Mouse (Mus musculus) CH12.LX (cell line): Measurements from ENCODE around the gene Bsg. TPM values are rescaled to one million over a fixed set of nuclear protein-coding genes. Genes with fewer than 3 reads are reported as not detected.
A peak's percentile ranks its signal among the peaks of the same experiment; 100 is the strongest.

Experiments
- DNase-seq: peaks from one replicate; pipeline ENCODE4 v3.0.0-alpha.2; 2013; ENCODE audit errors: extremely low read depth
- H3K27ac ChIP-seq: 2 replicates; pipeline ENCODE4 v1.5.1; 2012; ENCODE audit warnings: low read depth, mild to moderate bottlenecking, control low read depth, moderate library complexity; ENCODE audit not compliant: insufficient read depth
- H3K27me3 ChIP-seq: replicated peaks from 2 replicates; pipeline ENCODE3; 2012; ENCODE audit warnings: inconsistent platforms
- H3K36me3 ChIP-seq, 2 experiments: replicated peaks in 1 of 2; 2 replicates each; pipeline versions ENCODE3 to v1.6.1; 2012; ENCODE audit warnings: inconsistent platforms in 1 of 2, low read length in 1 of 2, mild to moderate bottlenecking in 1 of 2, mixed read lengths in 1 of 2, moderate library complexity in 1 of 2; ENCODE audit not compliant: control insufficient read depth in 1 of 2, insufficient read depth in 1 of 2
- H3K4me1 ChIP-seq, 2 experiments: 2 replicates each; pipeline ENCODE4 v1.6.1; 2012; ENCODE audit warnings: inconsistent platforms in 1 of 2, moderate library complexity in 1 of 2; ENCODE audit not compliant: insufficient read depth in 2 of 2, control insufficient read depth in 1 of 2
- H3K4me2 ChIP-seq: 2 replicates; pipeline ENCODE4 v1.6.1; 2012; ENCODE audit warnings: low read depth, mild to moderate bottlenecking, control low read depth; ENCODE audit not compliant: poor library complexity, insufficient read depth, severe bottlenecking
- H3K4me3 ChIP-seq, 3 experiments: fragments of 150-350 bp in 1 of 3; sonication (generic) in 1 of 3; replicated peaks in 1 of 3; 2 replicates each; pipeline versions ENCODE3 to v1.5.1; 2011 to 2012; ENCODE audit warnings: low read depth in 2 of 3, low read length in 2 of 3, mild to moderate bottlenecking in 2 of 3, moderate library complexity in 2 of 3, control low read depth in 1 of 3, improper control_type of control experiment in 1 of 3, inconsistent platforms in 1 of 3, mixed read lengths in 1 of 3; ENCODE audit not compliant: poor library complexity in 1 of 3
- H3K79me2 ChIP-seq: replicated peaks from 2 replicates; pipeline ENCODE4 v1.6.1; 2012; ENCODE audit warnings: mild to moderate bottlenecking, moderate library complexity; ENCODE audit not compliant: control insufficient read depth, poor library complexity, insufficient read depth, severe bottlenecking; ENCODE audit errors: extremely low read depth
- H3K9ac ChIP-seq: 2 replicates; pipeline ENCODE4 v1.6.1; 2012; ENCODE audit warnings: low read depth, mild to moderate bottlenecking, control low read depth, moderate library complexity; ENCODE audit not compliant: insufficient read depth
- H3K9me3 ChIP-seq: replicated peaks from 2 replicates; pipeline ENCODE3; 2012; ENCODE audit warnings: low read length, inconsistent platforms, mixed read lengths
- CHD2 ChIP-seq: IDR thresholded peaks from 2 replicates; pipeline ENCODE4 v1.6.1; 2011; ENCODE audit warnings: low read length, improper control_type of control experiment
- CTCF ChIP-seq, 2 experiments: IDR thresholded peaks in 1 of 2; conservative IDR thresholded peaks in 1 of 2; 2 replicates each; pipeline ENCODE4 v1.5.1; 2011 to 2012; ENCODE audit warnings: low read depth in 2 of 2, low read length in 2 of 2, improper control_type of control experiment in 1 of 2, inconsistent platforms in 1 of 2, mild to moderate bottlenecking in 1 of 2, moderate library complexity in 1 of 2
- E2F4 ChIP-seq: IDR thresholded peaks from 2 replicates; pipeline ENCODE4 v1.6.1; 2011; ENCODE audit warnings: low read depth, low read length, improper control_type of control experiment; ENCODE audit not compliant: insufficient replicate concordance
- ELF1 ChIP-seq: IDR thresholded peaks from 2 replicates; pipeline ENCODE4 v1.6.1; 2014; ENCODE audit warnings: low read depth, mild to moderate bottlenecking, inconsistent platforms, low read length, improper control_type of control experiment
- HCFC1 ChIP-seq: IDR thresholded peaks from 2 replicates; pipeline ENCODE4 v1.6.1; 2012; ENCODE audit warnings: low read depth, mild to moderate bottlenecking, inconsistent platforms, low read length, improper control_type of control experiment
- MAX ChIP-seq: IDR thresholded peaks from 2 replicates; pipeline ENCODE4 v1.6.1; 2011; ENCODE audit warnings: low read length, improper control_type of control experiment
- MAZ ChIP-seq: IDR thresholded peaks from 2 replicates; pipeline ENCODE4 v1.6.1; 2012; ENCODE audit warnings: low read depth, mild to moderate bottlenecking, inconsistent platforms, low read length, improper control_type of control experiment, moderate library complexity
- MXI1 ChIP-seq: IDR thresholded peaks from 2 replicates; pipeline ENCODE4 v1.6.1; 2011; ENCODE audit warnings: mild to moderate bottlenecking, low read depth, low read length, improper control_type of control experiment
- MYC ChIP-seq: IDR thresholded peaks from 2 replicates; pipeline ENCODE4 v1.6.1; 2011; ENCODE audit warnings: low read depth, mild to moderate bottlenecking, improper control_type of control experiment, low read length
- NRF1 ChIP-seq: IDR thresholded peaks from 2 replicates; pipeline ENCODE4 v1.6.1; 2014; ENCODE audit warnings: low read depth, mild to moderate bottlenecking, inconsistent platforms, low read length, improper control_type of control experiment, moderate library complexity
- PAX5 ChIP-seq: IDR thresholded peaks from 2 replicates; pipeline ENCODE4 v1.6.1; 2012; ENCODE audit warnings: low read length, inconsistent platforms, mixed read lengths
- POLR2A ChIP-seq: IDR thresholded peaks from 2 replicates; pipeline ENCODE4 v1.6.1; 2011; ENCODE audit warnings: low read depth, mild to moderate bottlenecking, improper control_type of control experiment, low read length
- POLR2AphosphoS2 ChIP-seq: IDR thresholded peaks from 2 replicates; pipeline ENCODE4 v1.6.1; 2011; ENCODE audit warnings: low read depth, low read length, improper control_type of control experiment
- RAD21 ChIP-seq: IDR thresholded peaks from 2 replicates; pipeline ENCODE4 v1.6.1; 2011; ENCODE audit warnings: low read depth, mild to moderate bottlenecking, low read length, improper control_type of control experiment, moderate library complexity
- RCOR1 ChIP-seq: conservative IDR thresholded peaks from 2 replicates; pipeline ENCODE4 v1.6.1; 2012; ENCODE audit warnings: low read depth, mild to moderate bottlenecking, inconsistent platforms, low read length, improper control_type of control experiment
- SIN3A ChIP-seq: IDR thresholded peaks from 2 replicates; pipeline ENCODE4 v1.6.1; 2012; ENCODE audit warnings: low read length, improper control_type of control experiment, inconsistent platforms
- TBP ChIP-seq: conservative IDR thresholded peaks from 2 replicates; pipeline ENCODE4 v1.6.1; 2011; ENCODE audit warnings: low read depth, low read length, improper control_type of control experiment
- TCF12 ChIP-seq: IDR thresholded peaks from 2 replicates; pipeline ENCODE4 v1.6.1; 2014; ENCODE audit warnings: low read depth, mild to moderate bottlenecking, inconsistent platforms, low read length, improper control_type of control experiment
- UBTF ChIP-seq: IDR thresholded peaks from 2 replicates; pipeline ENCODE4 v1.6.1; 2012; ENCODE audit warnings: low read depth, mild to moderate bottlenecking, inconsistent platforms, low read length, improper control_type of control experiment, moderate library complexity
- USF1 ChIP-seq: IDR thresholded peaks from 2 replicates; pipeline ENCODE4 v1.6.1; 2014; ENCODE audit warnings: low read depth, mild to moderate bottlenecking, inconsistent platforms, low read length, improper control_type of control experiment
- USF2 ChIP-seq: conservative IDR thresholded peaks from 2 replicates; pipeline ENCODE4 v1.6.1; 2011; ENCODE audit warnings: low read depth, low read length, improper control_type of control experiment
- ZC3H11A ChIP-seq: IDR thresholded peaks from 2 replicates; pipeline ENCODE4 v1.6.1; 2012; ENCODE audit warnings: low read depth, mild to moderate bottlenecking, inconsistent platforms, low read length, improper control_type of control experiment
- ZKSCAN1 ChIP-seq: IDR thresholded peaks from 2 replicates; pipeline ENCODE4 v1.6.1; 2012; ENCODE audit warnings: low read depth, inconsistent platforms, low read length, improper control_type of control experiment, borderline replicate concordance
- ZMIZ1 ChIP-seq: IDR thresholded peaks from 2 replicates; pipeline ENCODE4 v1.6.1; 2012; ENCODE audit warnings: low read depth, mild to moderate bottlenecking, inconsistent platforms, low read length, improper control_type of control experiment
- ZNF384 ChIP-seq: IDR thresholded peaks from 2 replicates; pipeline ENCODE4 v1.6.1; 2012; ENCODE audit warnings: low read depth, low read length, improper control_type of control experiment, inconsistent platforms
- dilution Hi-C: fragments of 300-500 bp; cut with MboI; formaldehyde crosslinking; loops from 2 replicates; pipeline ENCODE4 v1.14.3; 2020; ENCODE audit warnings: low sequenced_read_pairs; ENCODE audit not compliant: extremely low pct_unique_long_range_greater_than_20kb, extremely low pct_ligation_motif_present
- in situ Hi-C: fragments of 300-500 bp; cut with MboI; formaldehyde crosslinking; loops from 3 replicates; pipeline ENCODE4 v1.14.3; 2019; ENCODE audit warnings: low sequenced_read_pairs, low pct_ligation_motif_present, low pct_unique_long_range_greater_than_20kb, mixed read lengths
- polyA plus RNA-seq: library from polyadenylated mRNA; unstranded; fragments of >175 nt; gene quantifications from 2 replicates; pipeline ENCODE4 v1.2.1, GENCODE M21; 2012; ENCODE audit warnings: low read depth; ENCODE audit not compliant: insufficient read length
- total RNA-seq, 2 experiments: library from RNA; depleted of rRNA; stranded (reverse); fragments of 300-350 nt in 1 of 2; fragments of >200 nt in 1 of 2; gene quantifications; 2 replicates each; pipeline ENCODE4 v1.2.3; 2012 to 2014

Bsg gene
- total and polyA plus RNA-seq, 3 experiments = 360 to 710 (median 421) TPM

DNA sequence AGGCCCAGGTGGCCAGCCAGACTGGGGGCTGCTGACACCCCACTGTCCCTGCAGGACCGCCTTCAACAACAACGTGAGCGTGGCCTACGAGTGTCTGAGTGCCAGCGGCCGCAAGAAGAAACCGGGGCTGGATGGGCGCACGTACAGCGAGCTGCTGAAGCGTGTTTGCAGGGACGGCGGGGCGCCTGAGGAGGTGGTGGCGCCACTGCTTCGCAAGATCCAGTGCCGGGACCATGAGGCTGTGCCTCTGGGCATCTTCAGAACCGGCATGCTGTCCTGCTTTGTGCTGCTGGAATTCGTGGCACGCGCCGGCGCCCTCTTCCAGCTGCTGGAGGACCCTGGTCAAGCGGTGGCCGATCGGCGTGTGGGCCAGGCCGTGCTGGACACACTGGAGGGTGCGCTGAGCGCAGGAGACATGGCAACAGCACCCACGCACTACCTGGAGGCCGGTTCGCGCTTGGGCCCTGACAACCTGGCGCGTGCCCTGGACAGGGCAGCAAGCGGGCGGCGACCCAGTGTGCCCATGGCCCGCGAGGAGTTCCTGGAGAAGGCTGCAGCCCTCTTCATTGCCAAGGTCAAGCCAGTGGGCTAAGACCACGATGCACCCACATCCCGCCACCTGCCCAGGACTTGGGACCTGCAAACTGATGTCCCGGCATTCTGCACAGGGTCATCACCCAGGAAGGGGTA is 28.8 kb upstream of the Bsg start:
- DNase-seq = no peak
- H3K36me3 ChIP-seq = peaks cover 12 to 40% of the 10 kb centered on the region in 2 experiments
- H3K9ac ChIP-seq = no peak overlapping the region
- H3K9me3 ChIP-seq = peaks cover 2% of the 10 kb centered on the region
- H3K4me3 ChIP-seq = no peak overlapping the region
- H3K27me3 ChIP-seq = no peaks in the 10 kb centered on the region
- 0 out of 2 replicates have a peak, but pooled peaks cover 2% of the 10 kb centered on the region for H3K79me2 ChIP-seq
- H3K27ac ChIP-seq = no peak overlapping the region
- TF ChIP-seq ELF1 = no peak
- no peak for TF ChIP-seq UBTF
- no peak for TF ChIP-seq ZMIZ1
- no peak for TF ChIP-seq MYC
- TF ChIP-seq PAX5 = no peak
- no peak for TF ChIP-seq ZNF384
- no peak for TF ChIP-seq MAX
- TF ChIP-seq SIN3A = no peak
- TF ChIP-seq HCFC1 = no peak
- no peak for TF ChIP-seq MXI1
- no peak for TF ChIP-seq E2F4
- no peak for TF ChIP-seq RCOR1
- TF ChIP-seq MAZ = no peak
- peaks cover 10 to 25% of the 10 kb centered on the region in 2 experiments for H3K4me1 ChIP-seq
- dilution Hi-C loops (no loop called here), in situ Hi-C loops (no loop called here)
- H3K4me2 ChIP-seq = no peak overlapping the region

DNA sequence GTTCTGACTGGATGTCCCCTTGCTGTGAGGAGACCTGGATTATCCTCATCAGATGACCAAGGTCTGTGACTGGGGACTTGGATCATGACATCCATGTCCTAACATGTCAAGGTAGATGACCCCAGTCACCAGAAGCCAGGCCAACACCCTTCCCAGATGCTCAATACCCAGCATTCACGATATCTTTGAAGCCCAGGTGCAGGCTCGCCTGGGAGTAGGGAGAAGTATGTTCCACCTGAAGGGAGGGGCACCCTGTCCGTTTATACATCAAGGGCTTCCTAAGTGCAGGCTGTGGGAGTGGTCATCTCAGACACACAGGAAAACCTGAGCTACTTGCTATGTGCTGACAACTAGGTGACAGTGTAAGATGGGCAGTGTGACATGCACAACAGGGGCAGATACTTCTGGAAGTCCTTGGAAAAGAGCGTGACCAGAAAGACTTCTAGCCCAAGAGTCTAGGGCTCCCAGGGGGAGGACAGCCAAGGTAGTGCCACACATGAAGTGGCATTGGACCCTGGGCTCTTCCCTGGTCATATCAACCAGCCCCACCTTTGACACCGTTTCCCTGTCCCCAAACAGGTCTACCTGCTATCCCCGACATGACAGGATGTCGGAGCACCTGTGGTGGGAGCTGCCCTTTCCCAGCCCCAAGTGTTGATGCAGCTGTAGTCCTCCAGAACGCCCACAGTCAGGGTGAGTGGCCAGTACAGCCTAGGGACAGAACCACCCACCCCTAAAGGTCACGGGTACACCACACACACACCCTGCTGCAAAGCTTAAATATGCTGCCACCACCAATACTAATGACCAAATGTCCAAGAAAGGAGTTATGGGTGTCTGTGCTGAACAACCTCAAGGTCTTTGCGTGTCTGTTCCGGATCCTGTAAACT is 23.4 kb upstream of the Bsg start:
- H3K36me3 ChIP-seq = peaks cover 14 to 36% of the 10 kb centered on the region in 2 experiments
- dilution Hi-C loops = no loop called here
- no peak overlapping the region for H3K27ac ChIP-seq
- DNase-seq = no peak
- no peaks in the 10 kb centered on the region for H3K27me3 ChIP-seq
- in situ Hi-C loops = no loop called here
- H3K4me3 ChIP-seq = peak overlapping the region; percentile 55 to 93 (median 75)
- peaks cover 31% of the 10 kb centered on the region for H3K79me2 ChIP-seq
- TF ChIP-seq ZMIZ1 (no peak), TBP (no peak), TCF12 (no peak), USF1 (no peak), RAD21 (no peak), SIN3A (no peak), POLR2A (no peak), CTCF (conservative IDR thresholded peaks at IDR 0.05 in 1 of 2, IDR thresholded peaks at IDR 0.05 in 1 of 2; ENCODE audit: low read depth in 2 of 2, low read length in 2 of 2) (no peak), RCOR1 (no peak; the same call in 1 of the 2 replicates), E2F4 (no peak), ZC3H11A (no peak), ZKSCAN1 (no peak), NRF1 (no peak), USF2 (no peak), CHD2 (no peak), MYC (no peak), POLR2AphosphoS2 (no peak)
- peak overlapping the region; percentile 65 for H3K4me2 ChIP-seq
- peaks cover 24 to 35% of the 10 kb centered on the region in 2 experiments for H3K4me1 ChIP-seq
- peak overlapping the region; percentile 52 for H3K9ac ChIP-seq
- peaks cover 2% of the 10 kb centered on the region for H3K9me3 ChIP-seq
